Mouse (Mus musculus) midbrain, embryonic 13.5 days (tissue): ENCODE data around the gene Galc. TPM values are rescaled to one million over a fixed set of nuclear protein-coding genes. Genes with fewer than 3 reads are reported as not detected.

ENCODE experiments used
- ATAC-seq: fragments of 200-750 bp; cut with Nextera tagmentation; 2 replicates; pipeline ENCODE4 v1.8.0; 2017; ENCODE audit warnings: mild to moderate bottlenecking, moderate TSS enrichment, moderate library complexity
- H3K27ac ChIP-seq: fragments of 300-500 bp; sonication (generic); 2 replicates; pipeline ENCODE4 v1.5.1; 2015; ENCODE audit warnings: inconsistent platforms, mild to moderate bottlenecking, moderate library complexity
- H3K27me3 ChIP-seq: fragments of 300-500 bp; sonication (generic); 2 replicates; pipeline ENCODE4 v1.6.1; 2015; ENCODE audit warnings: mild to moderate bottlenecking, inconsistent platforms
- H3K36me3 ChIP-seq: fragments of 300-500 bp; sonication (generic); 2 replicates; pipeline ENCODE4 v1.6.1; 2015; ENCODE audit warnings: mild to moderate bottlenecking, inconsistent platforms
- H3K4me1 ChIP-seq: fragments of 300-500 bp; sonication (generic); replicated peaks from 2 replicates; pipeline ENCODE4 v1.6.1; 2015; ENCODE audit warnings: inconsistent platforms
- H3K4me2 ChIP-seq: fragments of 300-500 bp; sonication (generic); replicated peaks from 2 replicates; pipeline ENCODE4 v1.6.1; 2015; ENCODE audit warnings: moderate library complexity, mild to moderate bottlenecking, inconsistent platforms
- H3K4me3 ChIP-seq: fragments of 300-500 bp; sonication (generic); replicated peaks from 2 replicates; pipeline ENCODE4 v1.5.1; 2015; ENCODE audit warnings: mild to moderate bottlenecking, inconsistent platforms
- H3K9ac ChIP-seq: fragments of 300-500 bp; sonication (generic); replicated peaks from 2 replicates; pipeline ENCODE4 v1.6.1; 2015; ENCODE audit warnings: mild to moderate bottlenecking, inconsistent platforms
- H3K9me3 ChIP-seq: fragments of 300-500 bp; sonication (generic); 2 replicates; pipeline ENCODE4 v1.6.1; 2016; ENCODE audit warnings: mild to moderate bottlenecking, inconsistent platforms
- WGBS: fragments of 180-500 bp; shearing (Covaris S2); methylation state at CpG from one replicate; pipeline ENCODE4 v1.1.7; 2015; 5-methylcytosine and 5-hydroxymethylcytosine counted together
- polyA plus RNA-seq: library from polyadenylated mRNA; unstranded; fragments of >200 nt; fragmentation: Nextera tagmentation; extraction: Ambion mirVana; gene quantifications from 2 replicates; pipeline ENCODE4 v1.2.1, GENCODE M21; 2015

Galc gene
- polyA plus RNA-seq, 1 experiment from 2014 or later, result 11.6 TPM

DNA sequence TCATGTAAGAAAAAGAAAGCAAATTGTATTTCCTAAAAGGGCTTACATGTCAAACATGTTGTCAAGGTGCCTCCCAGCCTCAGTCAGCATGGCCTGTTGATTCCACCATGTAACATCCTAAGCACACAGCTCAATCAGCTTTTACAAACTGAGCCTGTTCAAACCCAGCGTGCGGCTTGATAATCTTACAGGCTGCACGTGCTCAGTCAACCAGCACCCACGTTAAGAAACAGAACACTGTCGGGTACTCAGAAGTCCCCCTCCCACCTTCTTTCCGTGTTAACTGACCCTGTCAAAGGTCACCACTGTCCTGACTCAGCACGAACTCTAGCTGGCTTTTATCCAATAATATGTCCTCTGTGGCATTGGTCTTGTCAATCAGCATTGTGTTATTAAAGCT is 13.2 kb upstream of the Galc start:
- Histone ChIP-seq H3K9ac (no peak overlapping the region), H3K4me1 (no peaks in the 10 kb centered on the region), H3K9me3 (no peaks in the 10 kb centered on the region), H3K27me3 (no peaks in the 10 kb centered on the region), H3K36me3 (no peaks in the 10 kb centered on the region), H3K27ac (no peak overlapping the region), H3K4me2 (no peak overlapping the region), H3K4me3 (no peak overlapping the region)
- ATAC-seq, result no peak
- 49% methylated on average over 7 of the region's 7 CpGs for WGBS

DNA sequence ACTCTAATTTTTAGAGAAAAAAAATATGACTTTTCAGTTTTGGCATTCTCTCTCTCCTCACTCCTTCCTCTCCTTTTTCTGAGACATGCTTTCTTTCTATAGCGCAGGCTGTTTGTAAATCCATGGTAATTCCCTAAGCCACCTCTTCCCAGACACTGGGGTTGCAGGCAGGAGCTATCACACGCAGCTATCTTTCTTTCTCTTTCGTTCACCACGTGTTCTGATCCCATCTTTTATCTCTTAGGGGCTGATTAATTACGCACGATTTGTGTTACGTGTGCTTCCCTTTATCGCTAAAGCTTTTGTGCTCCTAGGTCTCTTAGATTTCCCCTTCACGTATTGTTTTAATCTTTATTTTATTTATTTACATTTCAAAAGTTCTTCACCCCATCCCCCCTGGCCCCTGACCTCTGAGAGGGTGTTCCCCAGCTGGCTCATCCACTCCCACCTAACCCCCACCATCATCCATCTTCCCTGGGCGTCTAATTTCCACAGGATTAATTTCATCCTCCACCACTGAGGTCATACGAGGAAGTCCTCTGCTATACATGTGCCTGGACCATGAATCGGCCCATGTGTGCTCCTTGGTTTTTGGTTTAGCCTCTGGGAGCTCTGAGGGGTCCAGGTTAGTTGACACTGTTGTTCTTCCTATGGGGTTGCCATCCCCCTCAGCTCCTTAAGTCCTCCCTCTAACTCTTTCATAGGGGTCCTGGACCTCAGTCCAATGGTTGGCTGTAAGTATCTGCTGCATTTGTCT is 11.7 kb upstream of the Galc start:
- no peak overlapping the region for H3K4me2 ChIP-seq
- H3K9me3 ChIP-seq, result no peaks in the 10 kb centered on the region
- H3K27ac ChIP-seq, result no peak overlapping the region
- no peak overlapping the region for H3K9ac ChIP-seq
- ATAC-seq, result no peak
- H3K36me3 ChIP-seq, result no peaks in the 10 kb centered on the region
- 53% methylated on average over 12 of the region's 12 CpGs for whole genome bisulfite sequencing
- no peak overlapping the region for H3K4me3 ChIP-seq
- no peaks in the 10 kb centered on the region for H3K4me1 ChIP-seq
- no peaks in the 10 kb centered on the region for H3K27me3 ChIP-seq

DNA sequence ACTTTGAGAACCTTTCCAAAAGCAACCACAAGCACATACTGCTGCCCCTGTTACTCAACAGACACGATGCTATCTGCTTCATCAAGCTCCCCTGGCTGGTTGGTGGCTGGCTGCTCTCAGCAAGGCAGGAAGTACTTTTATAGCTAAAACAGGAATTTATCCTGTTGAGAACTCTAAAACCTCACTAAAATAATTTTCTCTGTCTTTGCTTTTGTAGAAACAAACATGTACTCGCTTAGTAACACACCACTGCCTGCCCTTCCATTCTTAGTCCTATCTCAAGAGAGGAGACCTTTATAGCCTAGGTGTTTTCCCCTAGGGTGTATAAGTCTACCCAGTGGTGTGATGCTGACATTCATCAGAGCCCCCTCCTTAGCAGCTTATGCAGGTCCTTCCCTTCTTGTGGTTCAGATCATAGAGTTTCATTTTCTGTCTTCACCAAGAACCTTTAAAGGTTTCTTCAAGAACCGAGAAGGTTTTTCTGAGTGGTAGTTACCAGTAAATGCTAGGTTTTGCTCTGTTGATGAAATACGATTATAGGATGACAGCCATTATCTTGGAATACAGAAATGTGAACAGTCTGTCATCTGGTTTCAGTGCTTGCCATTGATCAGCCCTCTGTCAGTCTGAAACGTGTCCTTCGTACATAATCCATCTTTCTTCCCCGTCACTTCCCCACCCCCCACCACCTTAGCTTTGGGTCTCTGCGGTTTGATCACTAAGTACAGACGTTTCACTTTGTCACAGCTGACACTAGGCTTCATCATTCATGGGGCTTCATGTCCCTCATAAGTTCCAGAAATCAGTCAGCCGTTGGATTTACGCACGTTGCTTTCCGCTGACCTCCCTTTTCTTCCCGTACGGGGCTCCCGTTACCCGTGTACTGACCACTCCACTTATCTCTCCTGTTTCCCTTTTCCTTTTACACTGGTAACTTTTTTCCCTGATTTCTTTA is 10.8 kb upstream of the Galc start:
- H3K4me1 ChIP-seq, result no peaks in the 10 kb centered on the region
- no peaks in the 10 kb centered on the region for H3K27me3 ChIP-seq
- WGBS, result 76% methylated on average over 17 of the region's 17 CpGs
- H3K36me3 ChIP-seq, result no peaks in the 10 kb centered on the region
- no peak overlapping the region for H3K9ac ChIP-seq
- no peak overlapping the region for H3K4me3 ChIP-seq
- H3K27ac ChIP-seq, result no peak overlapping the region
- no peaks in the 10 kb centered on the region for H3K9me3 ChIP-seq
- no peak overlapping the region for H3K4me2 ChIP-seq
- ATAC-seq, result no peak

DNA sequence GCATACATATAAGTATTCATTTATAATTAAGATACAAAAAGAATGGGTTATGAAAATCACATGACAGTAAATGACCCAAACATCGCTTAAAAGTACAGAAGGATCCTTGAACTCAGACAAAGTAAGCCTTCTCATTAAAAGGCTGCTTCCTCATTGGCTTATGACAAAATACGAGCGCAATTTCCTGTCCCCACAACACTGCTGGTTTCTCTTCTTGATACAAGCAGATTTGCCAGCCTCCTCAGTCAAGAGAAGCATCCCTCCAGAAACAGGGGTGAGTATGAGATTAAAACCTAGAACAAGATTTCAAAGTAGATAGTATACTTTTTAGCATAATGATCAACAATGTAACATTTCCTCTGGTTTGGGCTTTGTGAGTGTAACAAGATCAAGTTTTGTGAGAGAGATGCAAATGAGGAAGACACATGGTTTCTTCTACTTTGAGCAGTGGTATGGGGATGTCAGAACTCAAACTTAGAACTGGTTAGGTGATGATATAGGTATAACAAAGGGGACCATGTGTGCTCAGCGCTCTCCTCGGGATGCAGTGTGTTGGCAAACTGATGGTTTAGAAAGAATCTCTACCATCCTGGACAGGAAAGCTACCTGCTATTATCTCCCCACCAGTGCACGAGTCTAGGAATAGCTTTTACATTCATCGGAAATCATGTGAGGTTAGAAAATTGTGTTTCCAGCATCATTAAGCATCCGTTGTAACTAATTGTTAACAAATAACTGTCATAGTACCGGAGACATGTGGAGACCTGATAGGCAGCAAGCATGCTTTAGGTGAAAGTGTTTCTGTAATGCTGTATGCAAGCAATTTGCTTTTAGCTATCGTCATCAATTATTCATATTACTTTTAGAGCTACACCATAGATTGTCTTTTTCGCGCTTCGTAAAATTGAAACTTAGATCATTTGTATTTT is 9.4 kb upstream of the Galc start, which contains the start of gene Gpr65:
Gpr65 (plus strand) TSS at position 195 of the 929 bp plus-strand sequence.
- WGBS, result 92% methylated on average over 13 of the region's 13 CpGs
- Histone ChIP-seq H3K9ac (no peak within 1 kb of the TSS), H3K27ac (no peak within 1 kb of the TSS), H3K9me3 (no peaks in the 10 kb centered on the region), H3K4me1 (no peaks in the 10 kb centered on the region), H3K27me3 (no peaks in the 10 kb centered on the region), H3K4me3 (no peak within 1 kb of the TSS), H3K36me3 (no peaks in the 10 kb centered on the region), H3K4me2 (no peak within 1 kb of the TSS)
- ATAC-seq, result no peak

DNA sequence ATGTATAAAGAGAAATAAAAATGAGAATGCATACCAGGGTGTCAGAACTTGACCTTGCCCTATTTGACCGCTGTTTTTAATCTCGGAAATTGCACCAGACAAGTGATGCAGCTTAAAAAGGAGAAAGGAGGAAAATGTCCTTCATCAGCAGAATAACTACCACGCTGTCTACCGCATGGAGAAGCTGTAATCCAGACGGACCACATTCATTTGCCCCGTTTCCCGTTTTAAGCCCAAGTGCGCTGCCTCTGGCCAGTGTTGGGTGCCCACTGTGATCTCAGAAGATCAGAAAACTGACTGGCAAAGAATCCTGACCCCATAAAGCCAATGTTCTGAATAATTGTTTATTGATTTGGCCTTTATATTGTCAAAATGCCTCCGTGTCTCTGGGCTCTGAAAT is 6.4 kb upstream of the Galc start:
- Histone ChIP-seq H3K36me3 (no peaks in the 10 kb centered on the region), H3K4me2 (no peak overlapping the region), H3K9ac (no peak overlapping the region), H3K4me1 (no peaks in the 10 kb centered on the region), H3K4me3 (no peak overlapping the region), H3K9me3 (no peaks in the 10 kb centered on the region), H3K27ac (no peak overlapping the region), H3K27me3 (no peaks in the 10 kb centered on the region)
- ATAC-seq, result no peak
- 87% methylated on average over 9 of the region's 9 CpGs for WGBS

DNA sequence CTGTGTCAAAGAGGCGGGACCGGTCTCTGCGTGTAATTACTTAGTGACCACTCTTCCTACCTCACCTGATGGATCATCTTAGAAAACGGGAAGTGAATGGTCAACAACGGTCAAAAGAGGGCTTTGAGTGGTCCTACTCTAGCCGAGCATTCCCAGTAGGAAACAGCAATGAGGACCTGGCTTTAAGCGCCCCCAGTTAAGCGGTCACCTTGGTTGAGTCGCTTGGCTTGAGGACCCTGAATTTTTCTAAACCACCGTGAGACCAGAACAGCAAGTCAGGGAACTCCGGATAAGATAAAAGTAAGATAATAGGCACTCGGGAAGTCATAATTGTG is 226 bp upstream of the Galc start:
- H3K4me3 ChIP-seq, result peak overlapping the region; percentile 74
- H3K27ac ChIP-seq, result peak overlapping the region; percentile 98
- no peak; the same call in 1 of the 2 replicates for ATAC-seq
- H3K27me3 ChIP-seq, result no peaks in the 10 kb centered on the region
- H3K36me3 ChIP-seq, result no peaks in the 10 kb centered on the region
- H3K9ac ChIP-seq, result peak overlapping the region; percentile 93
- peaks cover 12% of the 10 kb centered on the region for H3K4me1 ChIP-seq
- no peaks in the 10 kb centered on the region for H3K9me3 ChIP-seq
- peak overlapping the region; percentile 61 for H3K4me2 ChIP-seq
- 6% methylated on average over 12 of the region's 12 CpGs for WGBS

DNA sequence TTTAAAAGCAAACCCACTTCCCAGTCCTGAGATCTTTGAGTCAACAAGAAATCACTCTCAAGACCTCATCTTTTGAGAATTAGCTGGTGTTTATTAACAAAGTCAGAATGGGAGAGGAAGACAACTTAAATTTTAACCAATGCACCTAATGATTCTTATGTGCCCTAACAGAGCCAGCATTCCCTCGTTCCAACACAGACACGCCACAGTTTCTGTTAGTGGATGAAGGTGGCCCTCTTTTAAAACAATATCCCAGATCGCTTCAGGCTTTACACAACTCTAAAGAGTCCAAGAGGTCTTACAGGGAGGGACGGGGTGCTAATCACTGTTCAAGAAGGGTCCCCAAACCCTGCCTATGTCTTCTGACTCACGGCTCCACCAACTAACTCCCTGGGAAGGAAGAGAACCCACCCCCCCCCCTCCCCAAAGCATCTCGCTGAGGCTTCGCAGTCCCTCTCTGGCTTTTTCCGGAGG is 851 bp downstream of the Galc start:
- peaks cover 6% of the 10 kb centered on the region for H3K36me3 ChIP-seq
- WGBS, result 0% methylated on average over 8 of the region's 8 CpGs
- peak overlapping the region; percentile 93 for H3K9ac ChIP-seq
- no peaks in the 10 kb centered on the region for H3K27me3 ChIP-seq
- H3K4me3 ChIP-seq, result peak overlapping the region; percentile 74
- peak overlapping the region; percentile 61 for H3K4me2 ChIP-seq
- H3K9me3 ChIP-seq, result no peaks in the 10 kb centered on the region
- ATAC-seq, result no peak
- H3K4me1 ChIP-seq, result peaks cover 12% of the 10 kb centered on the region
- peak overlapping the region; percentile 98 for H3K27ac ChIP-seq

DNA sequence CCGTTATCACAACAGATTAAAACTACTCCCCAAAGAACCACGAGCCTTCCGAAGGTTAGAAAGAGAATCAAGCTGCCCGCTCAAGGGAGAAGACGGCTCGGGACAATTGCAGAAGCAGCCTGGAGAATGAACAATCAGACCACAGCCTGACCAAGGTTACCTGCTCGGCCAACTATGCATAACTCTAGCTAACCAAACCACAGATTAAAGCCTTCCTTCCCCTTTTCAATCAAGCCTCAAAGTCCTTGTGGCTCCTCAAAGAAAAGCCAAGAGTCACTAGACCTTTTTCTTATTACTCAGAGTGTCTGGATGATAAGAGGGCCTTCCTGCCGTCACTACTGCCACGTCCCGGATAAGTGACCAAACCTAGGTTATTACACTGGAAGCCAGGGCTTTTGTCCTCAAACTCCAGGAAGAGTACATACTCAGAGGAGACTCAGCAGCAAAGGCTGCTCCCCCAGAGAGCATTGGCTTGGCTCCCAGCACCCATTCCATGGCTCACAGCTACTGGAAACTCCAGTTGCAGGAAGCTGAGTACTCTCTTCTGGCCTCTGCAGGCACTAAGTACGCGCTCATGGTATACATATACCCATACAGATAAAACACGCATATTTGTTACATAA is 3.8 kb downstream of the Galc start:
- Histone ChIP-seq H3K36me3 (peaks cover 14% of the 10 kb centered on the region), H3K4me3 (no peak overlapping the region), H3K4me1 (peaks cover 12% of the 10 kb centered on the region), H3K9ac (no peak overlapping the region), H3K4me2 (no peak overlapping the region), H3K9me3 (no peaks in the 10 kb centered on the region), H3K27me3 (no peaks in the 10 kb centered on the region), H3K27ac (no peak overlapping the region)
- no peak for ATAC-seq
- WGBS, result 76% methylated on average over 13 of the region's 13 CpGs

DNA sequence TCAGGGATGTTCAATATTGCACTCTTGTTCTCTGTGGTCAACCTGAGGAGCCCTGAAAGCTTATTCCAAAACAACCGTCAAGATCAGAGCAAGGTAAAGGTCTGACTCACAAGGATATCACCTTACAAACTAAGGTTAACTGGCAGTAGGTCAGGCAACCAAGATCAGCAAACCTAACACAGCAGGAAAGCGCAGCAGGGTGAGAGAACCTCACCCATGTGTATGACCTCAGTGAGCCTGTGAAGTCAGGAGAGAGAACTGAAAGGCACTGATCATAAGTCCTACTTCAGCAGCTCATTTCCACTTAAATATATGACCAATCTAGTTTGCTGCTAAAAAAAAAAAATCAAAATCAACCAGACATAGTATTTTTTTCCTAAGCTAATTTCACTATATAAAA is 6.8 kb downstream of the Galc start:
- Histone ChIP-seq H3K4me3 (no peak overlapping the region), H3K27ac (no peak overlapping the region), H3K9me3 (no peaks in the 10 kb centered on the region), H3K27me3 (no peaks in the 10 kb centered on the region), H3K4me1 (peaks cover 3% of the 10 kb centered on the region; the same call in 1 of the 2 replicates), H3K36me3 (peaks cover 18% of the 10 kb centered on the region), H3K9ac (no peak overlapping the region), H3K4me2 (no peak overlapping the region)
- WGBS, result 92% methylated on average over 2 of the region's 2 CpGs
- ATAC-seq, result no peak

DNA sequence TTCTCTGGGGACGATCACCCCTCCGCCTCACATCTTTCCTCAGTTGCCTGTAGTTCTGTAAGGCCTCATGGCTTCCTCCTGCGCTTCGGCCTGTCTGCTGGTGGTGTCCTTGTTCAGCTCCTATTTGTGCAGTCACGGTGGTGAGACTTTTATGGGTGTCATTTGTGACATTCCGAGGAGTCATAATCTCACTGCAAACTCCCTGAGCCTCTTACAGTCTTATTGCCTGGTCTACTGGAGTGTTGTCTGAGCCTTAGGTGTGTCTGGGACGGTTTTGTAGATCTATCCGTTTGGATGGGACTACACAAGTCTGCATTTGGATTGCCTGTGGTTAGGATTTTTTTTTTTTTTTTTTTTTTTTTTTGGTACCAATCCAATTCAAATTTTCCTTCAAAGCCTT is 8.9 kb downstream of the Galc start:
- WGBS, result 91% methylated on average over 8 of the region's 8 CpGs
- H3K36me3 ChIP-seq, result peaks cover 18% of the 10 kb centered on the region

DNA sequence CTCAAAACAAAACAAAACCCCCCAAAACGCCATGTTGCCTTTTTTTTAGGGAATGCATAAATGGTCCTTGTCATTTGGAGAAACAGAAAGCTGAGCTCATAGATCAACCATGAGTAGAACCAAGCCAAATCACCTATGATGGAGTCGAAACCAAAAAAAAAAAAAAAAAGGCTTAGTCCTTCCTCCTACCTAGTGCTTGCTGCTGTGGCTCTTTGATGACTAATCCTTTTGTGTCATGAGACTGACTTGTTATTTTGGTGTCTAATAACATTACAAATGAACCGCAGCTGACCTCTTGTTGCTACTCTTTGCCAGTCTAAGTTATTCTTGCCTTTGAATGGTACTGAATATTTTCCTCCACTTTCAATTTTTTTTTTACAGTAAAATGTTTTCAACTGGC is 9.6 kb downstream of the Galc start:
- 66% methylated on average over 3 of the region's 3 CpGs for WGBS
- Histone ChIP-seq H3K4me1 (no peaks in the 10 kb centered on the region), H3K36me3 (peaks cover 18% of the 10 kb centered on the region), H3K9me3 (no peaks in the 10 kb centered on the region), H3K4me2 (no peak overlapping the region), H3K9ac (no peak overlapping the region), H3K27ac (no peak overlapping the region), H3K4me3 (no peak overlapping the region), H3K27me3 (no peaks in the 10 kb centered on the region)
- ATAC-seq, result no peak

More for the DNA sequence above, 8.9 kb downstream of the Galc start:
- no peak for ATAC-seq
- no peak overlapping the region for H3K27ac ChIP-seq
- H3K4me1 ChIP-seq, result no peaks in the 10 kb centered on the region
- no peak overlapping the region for H3K4me2 ChIP-seq
- no peaks in the 10 kb centered on the region for H3K9me3 ChIP-seq
- no peaks in the 10 kb centered on the region for H3K27me3 ChIP-seq
- H3K9ac ChIP-seq, result no peak overlapping the region
- no peak overlapping the region for H3K4me3 ChIP-seq
